Mouse (Mus musculus) heart, embryonic 14.5 days (tissue): ENCODE data around the gene Ccr10. TPM values are rescaled to one million over a fixed set of nuclear protein-coding genes. Genes with fewer than 3 reads are reported as not detected.

ENCODE experiments used
- ATAC-seq: fragments of 200-750 bp; cut with Nextera tagmentation; 2 replicates; pipeline ENCODE4 v1.8.0; 2017; ENCODE audit warnings: low read depth, moderate TSS enrichment; ENCODE audit not compliant: insufficient number of reproducible peaks, insufficient read depth, low FRiP score
- H3K27ac ChIP-seq, 2 experiments: fragments of 200-500 bp in 1 of 2; fragments of 300-500 bp in 1 of 2; sonication (generic) in 1 of 2; replicated peaks in 1 of 2; 2 replicates each; pipeline ENCODE4 v1.5.1; 2012 to 2014; ENCODE audit warnings: low read depth in 2 of 2, low read length in 2 of 2, control low read depth in 1 of 2, mild to moderate bottlenecking in 1 of 2, mixed read lengths in 1 of 2; ENCODE audit not compliant: control insufficient read depth in 1 of 2, insufficient read depth in 1 of 2
- H3K27me3 ChIP-seq: fragments of 300-500 bp; sonication (generic); 2 replicates; pipeline ENCODE4 v1.6.1; 2014; ENCODE audit warnings: mild to moderate bottlenecking, low read length, control low read depth; ENCODE audit not compliant: control insufficient read depth, insufficient read depth
- H3K36me3 ChIP-seq: fragments of 300-500 bp; sonication (generic); 2 replicates; pipeline ENCODE4 v1.6.1; 2014; ENCODE audit warnings: mild to moderate bottlenecking, control low read depth, low read length, mixed read lengths; ENCODE audit not compliant: control insufficient read depth, insufficient read depth
- H3K4me1 ChIP-seq, 2 experiments: fragments of 200-500 bp in 1 of 2; fragments of 300-500 bp in 1 of 2; sonication (generic) in 1 of 2; 2 replicates each; pipeline ENCODE4 v1.6.1; 2012 to 2014; ENCODE audit warnings: low read length in 2 of 2, control low read depth in 1 of 2, mixed read lengths in 1 of 2; ENCODE audit not compliant: control insufficient read depth in 2 of 2, insufficient read depth in 2 of 2
- H3K4me2 ChIP-seq: fragments of 300-500 bp; sonication (generic); 2 replicates; pipeline ENCODE4 v1.6.1; 2014; ENCODE audit warnings: mild to moderate bottlenecking, low read length
- H3K4me3 ChIP-seq, 2 experiments: fragments of 200-500 bp in 1 of 2; fragments of 300-500 bp in 1 of 2; sonication (generic) in 1 of 2; 2 replicates each; pipeline ENCODE4 v1.5.1; 2012 to 2014; ENCODE audit warnings: low read length in 2 of 2, mild to moderate bottlenecking in 2 of 2, control low read depth in 1 of 2, low read depth in 1 of 2, moderate library complexity in 1 of 2; ENCODE audit not compliant: control insufficient read depth in 1 of 2, insufficient read depth in 1 of 2
- H3K9ac ChIP-seq: fragments of 300-500 bp; sonication (generic); 2 replicates; pipeline ENCODE4 v1.6.1; 2014; ENCODE audit warnings: mild to moderate bottlenecking, low read length
- H3K9me3 ChIP-seq: fragments of 300-500 bp; sonication (generic); 2 replicates; pipeline ENCODE4 v1.6.1; 2016; ENCODE audit warnings: low read length, control low read depth; ENCODE audit not compliant: control insufficient read depth
- WGBS: fragments of 180-500 bp; shearing (Covaris S2); extraction: QIAGEN DNeasy Blood & Tissue Kit; methylation state at CpG from one replicate; pipeline ENCODE4 v1.1.7; 2014; 5-methylcytosine and 5-hydroxymethylcytosine counted together
- polyA plus RNA-seq: library from polyadenylated mRNA; unstranded; fragments of >200 nt; fragmentation: Nextera tagmentation; extraction: Ambion mirVana; gene quantifications from 2 replicates; pipeline ENCODE4 v1.2.1, GENCODE M21; 2014

Gene Ccr10
- 0.30 TPM in 1 of 2 replicates, not detected in the other for polyA plus RNA-seq

DNA sequence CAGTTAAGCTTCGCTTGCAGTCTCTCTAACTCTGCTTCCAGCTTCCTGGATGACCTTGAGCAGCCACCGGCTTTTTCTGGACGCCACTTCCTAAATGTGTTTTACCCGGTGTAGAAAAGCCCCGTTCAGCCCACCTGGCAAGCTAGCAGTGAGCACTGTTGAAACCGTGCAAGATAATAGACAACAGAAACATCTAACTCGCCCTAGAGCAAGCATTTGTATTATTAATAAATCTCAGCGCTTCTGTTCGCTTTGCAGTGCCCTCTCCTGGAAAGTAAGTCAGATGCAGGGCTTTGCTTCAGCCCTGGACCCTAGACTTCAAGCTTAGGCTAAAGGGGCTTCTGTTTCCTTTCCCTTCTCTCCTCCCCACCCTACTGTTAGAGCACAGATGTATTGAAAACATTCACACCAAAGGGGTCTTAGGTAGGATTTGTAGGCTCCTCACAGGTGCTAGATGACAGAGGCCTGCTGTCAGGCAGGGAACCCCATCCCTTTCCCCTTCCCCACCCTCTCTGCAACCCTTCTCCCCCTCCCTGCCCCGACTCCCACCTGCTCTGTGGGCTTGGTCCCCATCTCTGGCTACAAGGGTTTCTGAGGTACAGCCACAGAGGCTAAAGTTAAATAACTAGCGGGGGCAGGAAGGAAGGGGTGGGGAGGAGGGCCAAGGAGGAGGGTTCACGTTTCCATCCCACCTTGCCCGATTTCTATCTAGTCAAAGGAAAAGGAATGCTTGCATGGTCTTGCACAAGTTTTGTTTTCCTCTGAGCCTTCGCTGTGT lies at the start of gene Ccr10:
TSS of gene Ccr10 (minus strand) at position 593 of the 778 bp plus-strand sequence.
- H3K4me1 ChIP-seq, result peaks cover 27 to 49% of the 10 kb centered on the region in 2 experiments
- peak within 1 kb of the TSS; percentile 32 to 48 for H3K4me3 ChIP-seq
- peaks cover 22% of the 10 kb centered on the region for H3K27me3 ChIP-seq
- H3K9me3 ChIP-seq, result no peaks in the 10 kb centered on the region
- no peak within 1 kb of the TSS; a peak in 1 of 4 replicates for H3K27ac ChIP-seq
- H3K9ac ChIP-seq, result peak within 1 kb of the TSS; percentile 69; the same call in 1 of the 2 replicates
- peak within 1 kb of the TSS; percentile 98 for H3K4me2 ChIP-seq
- ATAC-seq, result no peak
- 27% methylated on average over 14 of the region's 14 CpGs for WGBS
- no peaks in the 10 kb centered on the region for H3K36me3 ChIP-seq

- Histone ChIP-seq H3K27me3 (no peaks in the 10 kb centered on the region), H3K36me3 (no peaks in the 10 kb centered on the region), H3K27ac (no peak overlapping the region), H3K4me1 (peaks cover 0 to 8% of the 10 kb centered on the region in 2 experiments; a peak in 2 of 4 replicates), H3K4me2 (no peak overlapping the region), H3K9me3 (no peaks in the 10 kb centered on the region), H3K4me3 (no peak overlapping the region), H3K9ac (no peak overlapping the region)
- WGBS, result 82% methylated on average over 3 of the region's 3 CpGs
- no peak for ATAC-seq
Measured at GRCm38 (mm10) chr11:101224337-101224736, 49.1 kb upstream of the Ccr10 start.

- Histone ChIP-seq H3K4me3 (no peak overlapping the region), H3K9me3 (no peaks in the 10 kb centered on the region), H3K4me2 (no peak overlapping the region), H3K27me3 (no peaks in the 10 kb centered on the region), H3K27ac (peak overlapping the region; percentile 49 to 75; a peak in 3 of 4 replicates), H3K9ac (no peak overlapping the region), H3K36me3 (peaks cover 21% of the 10 kb centered on the region), H3K4me1 (peaks cover 0 to 6% of the 10 kb centered on the region in 2 experiments; a peak in 2 of 4 replicates)
- WGBS, result 79% methylated on average over 8 of the region's 8 CpGs
- no peak for ATAC-seq
Measured at GRCm38 (mm10) chr11:101221306-101221986, 46.2 kb upstream of the Ccr10 start.

DNA sequence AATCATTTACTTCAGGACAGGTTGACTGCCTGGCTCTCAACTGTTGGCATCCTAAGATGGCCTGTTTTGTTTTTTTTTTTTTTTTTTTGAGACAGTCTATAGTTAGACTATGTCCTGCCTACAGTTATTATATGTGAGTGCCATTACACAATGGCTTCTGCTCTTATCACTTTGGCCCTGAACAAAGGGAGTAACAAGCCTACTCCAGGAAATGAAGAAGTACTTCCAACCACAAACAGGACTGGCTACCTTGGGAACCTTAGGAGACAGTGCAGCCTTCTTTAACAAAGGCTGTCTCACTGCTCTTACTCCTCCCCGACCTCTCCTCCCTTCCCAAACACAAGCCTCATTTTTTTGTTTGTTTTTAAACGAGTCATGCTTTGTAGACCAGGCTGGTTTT lies 45.6 kb upstream of the Ccr10 start:
- Histone ChIP-seq H3K36me3 (peaks cover 27% of the 10 kb centered on the region), H3K4me1 (peaks cover 0 to 6% of the 10 kb centered on the region in 2 experiments; a peak in 2 of 4 replicates), H3K27me3 (no peaks in the 10 kb centered on the region), H3K4me2 (no peak overlapping the region), H3K9ac (no peak overlapping the region), H3K9me3 (no peaks in the 10 kb centered on the region), H3K27ac (peak overlapping the region; percentile 49 to 75; a peak in 3 of 4 replicates), H3K4me3 (no peak overlapping the region)
- no peak for ATAC-seq
- WGBS, result 48% methylated on average over 2 of the region's 2 CpGs

- peaks cover 50% of the 10 kb centered on the region for H3K36me3 ChIP-seq
- H3K4me1 ChIP-seq, result no peaks in the 10 kb centered on the region
- H3K4me3 ChIP-seq, result no peak overlapping the region
- H3K4me2 ChIP-seq, result no peak overlapping the region
- no peaks in the 10 kb centered on the region for H3K9me3 ChIP-seq
- H3K27ac ChIP-seq, result no peak overlapping the region
- H3K9ac ChIP-seq, result no peak overlapping the region
- H3K27me3 ChIP-seq, result no peaks in the 10 kb centered on the region
- 76% methylated on average over 10 of the region's 10 CpGs for WGBS
- no peak for ATAC-seq
Measured at GRCm38 (mm10) chr11:101218436-101219055, 43.3 kb upstream of the Ccr10 start.

DNA sequence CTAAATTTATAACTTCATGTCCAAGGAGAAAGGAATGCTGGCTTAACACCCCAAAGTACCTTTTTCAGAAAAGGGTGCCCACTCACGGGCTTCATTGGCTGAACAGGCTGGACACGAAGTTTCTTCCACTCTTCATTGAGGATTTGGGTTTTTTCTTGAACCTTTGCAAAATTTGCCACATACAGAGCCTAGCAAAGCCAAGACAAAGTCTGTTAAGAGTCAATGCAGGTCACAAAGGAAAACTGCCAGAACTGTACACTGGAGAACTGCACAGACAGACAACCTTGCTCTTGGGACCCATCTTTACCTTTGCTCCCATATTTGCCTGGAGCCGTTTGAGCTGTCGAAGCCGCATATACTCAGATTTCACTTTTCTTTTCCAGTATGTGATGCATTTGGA lies 41.7 kb upstream of the Ccr10 start:
- Histone ChIP-seq H3K4me2 (no peak overlapping the region), H3K27me3 (no peaks in the 10 kb centered on the region), H3K4me3 (no peak overlapping the region), H3K36me3 (peaks cover 58% of the 10 kb centered on the region), H3K27ac (no peak overlapping the region), H3K9ac (no peak overlapping the region), H3K9me3 (no peaks in the 10 kb centered on the region), H3K4me1 (no peaks in the 10 kb centered on the region)
- ATAC-seq, result no peak
- 90% methylated on average over 5 of the region's 5 CpGs for WGBS

- no peak overlapping the region for H3K27ac ChIP-seq
- ATAC-seq, result no peak
Measured at GRCm38 (mm10) chr11:101211970-101212369, 36.7 kb upstream of the Ccr10 start.

More at GRCm38 (mm10) chr11:101211970-101212369, 36.7 kb upstream of the Ccr10 start:
- Histone ChIP-seq H3K27me3 (no peaks in the 10 kb centered on the region), H3K4me1 (no peaks in the 10 kb centered on the region), H3K4me3 (no peak overlapping the region), H3K4me2 (no peak overlapping the region), H3K36me3 (peaks cover 81% of the 10 kb centered on the region), H3K9ac (no peak overlapping the region), H3K9me3 (no peaks in the 10 kb centered on the region)
- whole genome bisulfite sequencing, result 36% methylated on average over 3 of the region's 3 CpGs
